Mouse (Mus musculus) v-Abl transformed pro-B cells (cell line): ENCODE data around the gene Wnt9b.

ENCODE experiments used
- in situ Hi-C, 2 experiments: fragments of 400-800 bp; cut with MboI; formaldehyde crosslinking; loops; one replicate each; pipeline ENCODE4 v1.15.1; 2025; ENCODE audit not compliant: unreplicated experiment in 2 of 2

Gene Wnt9b

DNA sequence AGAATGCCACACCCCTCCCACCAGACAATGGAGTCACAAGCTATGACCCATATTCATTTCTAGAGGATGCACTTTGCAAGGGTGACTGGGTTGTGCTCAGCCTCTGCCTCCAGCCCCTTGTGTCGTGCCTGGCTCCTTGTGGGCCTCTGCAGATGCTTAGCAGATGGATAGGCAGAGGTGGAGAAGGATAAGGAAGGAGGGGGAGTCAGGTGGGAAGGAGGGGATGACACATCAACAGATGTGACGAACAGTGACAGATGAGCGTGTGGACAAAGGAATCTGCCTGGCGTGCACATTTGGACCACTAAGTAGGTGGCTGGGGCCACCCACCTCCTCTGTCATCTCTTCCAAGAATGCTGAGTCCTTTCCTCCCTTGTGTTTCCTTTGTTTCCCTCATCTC, 16.6 kb downstream of the Wnt9b start:
- in situ Hi-C loops = no loop called here

DNA sequence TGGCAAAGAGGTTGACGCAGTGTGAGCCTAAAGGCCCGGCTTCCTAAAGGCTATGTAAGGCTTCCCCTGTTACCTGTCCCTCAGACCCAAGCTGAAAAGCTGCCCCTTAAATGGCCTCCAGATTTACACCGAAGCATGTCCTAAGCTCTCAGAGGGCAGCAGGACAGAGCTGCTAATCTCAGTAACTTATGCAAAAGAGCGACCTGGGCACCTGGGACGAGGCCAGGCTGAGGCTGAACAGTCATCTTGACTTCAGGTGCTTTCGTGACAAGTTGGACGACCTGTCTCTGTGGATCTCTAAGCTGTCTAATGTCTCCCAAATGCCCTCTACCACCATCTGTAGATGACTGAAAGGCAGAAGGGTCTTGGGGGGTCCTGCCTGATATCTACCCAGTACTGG, 17.3 kb downstream of the Wnt9b start:
- in situ Hi-C loops = no loop called here

DNA sequence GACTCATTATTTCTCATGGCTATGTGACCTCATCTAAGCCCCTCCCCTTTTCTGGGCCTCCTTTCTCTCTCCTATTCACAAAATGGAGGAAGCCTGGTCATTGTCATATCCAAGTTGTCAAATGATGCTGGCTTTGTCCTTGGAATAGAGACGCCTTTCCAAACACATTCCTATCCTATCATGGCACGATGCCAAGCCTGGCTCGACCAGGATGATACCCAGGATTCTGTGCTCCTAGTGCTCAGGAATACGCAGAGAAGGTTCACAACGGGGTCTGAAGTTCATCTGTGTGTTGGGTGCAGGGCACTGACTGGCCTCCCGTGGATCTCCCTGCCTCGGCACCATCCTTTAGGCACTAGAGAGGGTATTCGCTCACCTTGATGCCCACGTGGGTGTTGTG, 18.0 kb downstream of the Wnt9b start:
- in situ Hi-C loops = no loop called here

DNA sequence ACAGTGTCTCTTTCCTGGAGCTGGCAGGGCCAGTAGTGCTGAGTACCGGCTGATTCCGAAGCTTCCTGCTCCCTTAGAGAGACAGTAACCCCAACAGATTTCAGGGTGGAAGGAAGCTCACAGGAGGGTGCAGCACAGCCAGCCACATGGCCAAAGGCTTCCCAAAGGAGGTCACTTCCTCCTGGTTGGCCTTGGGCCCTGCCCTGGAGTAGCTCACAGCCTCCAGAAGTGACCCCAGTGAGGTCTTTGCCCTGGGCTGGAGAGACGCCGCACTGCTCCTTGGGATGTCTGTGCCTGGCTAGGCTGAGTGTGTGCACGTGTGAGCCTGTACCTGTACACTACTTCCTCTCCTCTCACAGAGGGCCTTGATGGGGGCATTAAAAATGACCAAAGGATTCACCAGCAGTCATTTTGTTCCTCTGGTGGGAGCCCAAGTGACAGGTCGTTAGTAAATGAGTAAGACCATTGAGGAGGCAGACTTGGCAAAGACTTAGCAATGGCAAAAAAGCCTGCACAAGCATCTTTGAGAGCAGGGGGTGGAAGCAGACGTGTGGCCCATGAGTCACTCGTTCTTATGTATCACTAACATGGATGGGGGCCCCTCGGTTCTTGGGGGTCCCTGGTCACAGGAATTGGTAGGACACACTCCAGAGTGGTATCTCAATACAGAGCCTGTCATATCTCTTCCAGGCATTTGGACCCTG, 20.2 kb downstream of the Wnt9b start:
- in situ Hi-C loops = no loop called here

DNA sequence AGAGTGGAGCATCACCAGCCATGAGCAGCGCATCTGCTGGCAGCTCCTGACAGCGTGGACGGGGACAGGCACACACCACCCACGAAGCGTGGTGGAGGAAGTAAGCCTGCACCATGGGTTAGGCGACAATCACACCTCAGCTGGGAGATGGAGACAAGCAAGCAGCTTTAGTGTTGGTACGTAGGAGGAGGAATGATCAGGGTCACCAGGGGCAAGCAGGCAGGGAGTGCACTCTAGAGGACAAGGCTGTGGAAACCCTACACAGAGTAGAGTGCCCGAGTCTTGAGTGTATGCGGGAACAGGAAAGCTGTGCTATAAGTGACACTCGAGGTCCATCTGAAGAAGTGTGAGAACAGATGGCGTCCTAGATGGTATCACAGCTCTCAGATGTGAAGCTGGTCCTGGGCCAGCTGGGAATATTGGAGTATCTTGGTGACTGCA, 25.3 kb downstream of the Wnt9b start:
- in situ Hi-C loops = no loop called here

DNA sequence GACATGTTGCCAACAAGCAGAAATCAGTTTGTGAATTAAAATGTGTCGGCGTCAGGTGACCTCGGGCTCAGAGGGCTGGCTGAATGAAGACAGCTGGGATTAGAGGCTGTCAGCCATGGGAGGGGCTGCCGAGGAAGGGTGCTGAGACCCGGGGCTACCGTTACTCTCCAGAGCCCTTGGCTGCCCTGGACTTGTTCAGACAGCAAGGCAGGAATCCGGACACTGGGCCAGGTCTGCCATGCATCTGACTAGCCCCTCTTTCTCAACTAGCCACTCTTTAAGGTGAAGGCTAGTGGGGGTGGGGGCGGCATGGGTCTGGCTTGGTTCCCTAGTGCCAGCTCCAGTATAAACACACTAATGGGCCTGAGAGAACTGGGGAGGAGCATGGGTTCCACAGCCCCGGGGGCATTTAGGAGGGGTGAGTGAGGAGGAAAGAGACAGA, 27.6 kb downstream of the Wnt9b start:
- in situ Hi-C loops = no loop called here

DNA sequence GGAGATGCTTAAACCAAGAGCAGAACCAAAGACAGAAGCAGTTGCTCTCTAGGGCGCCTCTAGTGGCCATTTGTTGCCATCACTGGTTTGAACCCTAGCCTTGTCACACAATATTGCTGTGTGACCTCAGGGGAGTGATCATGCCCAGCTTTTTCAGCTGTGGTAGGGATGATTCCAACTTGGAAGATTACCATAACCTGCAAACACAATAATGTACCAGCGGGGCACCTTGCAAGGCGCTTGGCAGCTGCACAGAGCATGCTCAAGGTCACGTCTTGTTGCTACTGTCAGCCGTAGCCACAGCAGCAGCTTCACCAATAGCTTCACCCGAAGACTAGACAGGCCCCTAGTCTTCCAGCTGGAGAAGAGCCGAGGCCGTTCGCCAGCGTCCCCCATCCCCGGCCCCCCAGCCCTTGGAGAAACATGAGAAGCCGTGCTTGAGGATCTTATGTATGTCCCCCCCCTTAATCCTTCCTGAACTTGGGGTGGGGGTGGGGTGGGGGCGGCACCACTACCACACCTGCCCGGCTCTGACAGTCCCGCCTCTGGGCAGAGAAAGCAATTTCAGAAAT, 28.1 kb downstream of the Wnt9b start:
- in situ Hi-C loops = no loop called here

DNA sequence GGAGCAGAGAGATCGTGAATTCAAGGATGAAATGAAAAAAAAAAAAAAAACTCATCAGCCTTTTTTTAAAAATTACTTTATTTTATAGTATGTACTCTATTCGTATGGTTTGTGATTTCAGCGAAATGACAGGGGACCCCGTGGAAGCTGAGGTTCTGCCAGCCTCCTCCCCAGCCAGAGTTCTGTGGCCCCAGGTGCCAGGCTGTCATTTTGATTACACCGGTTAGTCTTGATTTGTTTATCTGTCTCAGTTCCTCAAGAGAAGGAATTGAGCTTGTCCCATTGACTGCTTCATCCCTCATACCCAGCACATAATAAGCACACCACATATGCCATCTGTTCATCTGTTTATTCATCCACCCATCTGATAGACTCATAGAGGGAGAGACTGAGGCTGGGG, 30.2 kb downstream of the Wnt9b start:
- in situ Hi-C loops = no loop called here

DNA sequence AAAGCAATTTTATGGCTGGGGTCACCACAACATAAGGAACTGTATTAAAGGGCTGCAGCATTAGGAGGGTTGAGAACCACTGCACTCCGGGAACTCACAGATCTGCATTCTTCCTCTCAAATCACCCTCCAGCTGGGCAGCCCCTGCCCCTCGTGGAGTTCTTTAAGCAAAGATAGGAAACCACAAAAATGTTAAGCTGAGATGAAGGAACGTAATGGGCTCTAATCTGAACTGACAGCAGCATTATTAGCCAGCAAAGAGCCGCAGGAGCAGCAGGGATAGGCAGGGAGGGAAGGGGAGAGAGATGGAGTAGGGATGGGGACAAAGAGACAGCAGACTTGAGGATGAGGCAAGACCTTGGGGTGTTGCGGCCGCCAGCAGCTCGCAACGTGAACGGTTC, 32.6 kb downstream of the Wnt9b start:
- in situ Hi-C loops = no loop called here

DNA sequence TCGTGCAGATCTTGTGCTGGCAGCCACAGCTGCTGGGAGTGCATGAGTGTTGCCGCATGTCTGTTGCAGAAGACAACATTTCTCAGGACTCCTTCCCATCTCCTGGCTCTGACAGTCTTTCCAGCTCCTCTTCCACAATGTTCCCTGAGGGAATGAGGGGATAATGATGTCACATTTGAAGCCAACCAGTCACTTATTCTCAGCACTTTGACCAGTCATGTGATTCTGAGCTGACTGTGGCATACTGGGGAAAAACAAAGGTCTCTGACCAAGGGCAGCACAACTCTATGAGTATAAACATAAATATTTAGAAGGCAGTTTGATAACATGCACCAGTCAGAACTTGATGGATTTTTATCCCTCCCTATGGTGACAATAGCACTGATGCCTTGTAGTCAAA, 35.5 kb downstream of the Wnt9b start:
- in situ Hi-C loops = no loop called here

DNA sequence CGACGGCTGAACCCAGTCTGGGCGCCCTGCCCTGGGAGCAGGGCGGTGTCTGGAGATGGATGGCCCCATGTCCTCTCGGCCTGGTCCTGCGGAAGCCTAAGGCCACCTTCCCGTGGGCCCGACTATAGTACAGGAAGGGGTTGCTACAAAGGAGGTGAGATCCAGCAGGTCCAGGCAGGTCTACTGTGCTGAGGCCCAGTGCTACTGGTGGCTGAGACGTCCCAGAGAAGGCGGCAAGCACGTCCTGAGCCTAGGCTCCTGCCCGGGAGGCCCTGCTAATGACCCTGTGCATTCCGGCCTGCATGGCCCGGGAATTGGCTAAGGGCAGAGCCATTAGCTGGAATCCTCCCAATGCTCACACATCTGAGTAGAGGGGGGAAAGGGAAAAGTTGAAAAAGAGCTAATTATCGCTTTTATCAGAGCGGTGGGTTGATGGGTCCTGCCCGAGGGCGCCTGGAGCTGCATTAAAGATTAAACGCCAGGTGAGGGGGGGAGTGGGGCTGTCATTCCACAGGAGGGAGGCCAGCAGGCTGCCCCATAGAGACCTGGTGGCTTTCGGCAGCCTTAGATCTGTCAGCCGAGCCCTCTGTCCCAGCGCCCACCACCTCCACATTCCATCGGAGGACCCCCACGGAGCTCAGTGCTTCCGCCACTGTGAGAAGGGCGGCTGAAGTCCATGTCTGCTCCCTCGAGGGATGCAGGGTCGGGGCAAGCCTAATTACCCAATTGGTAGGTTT, 37.6 kb downstream of the Wnt9b start:
- in situ Hi-C loops = no loop called here

DNA sequence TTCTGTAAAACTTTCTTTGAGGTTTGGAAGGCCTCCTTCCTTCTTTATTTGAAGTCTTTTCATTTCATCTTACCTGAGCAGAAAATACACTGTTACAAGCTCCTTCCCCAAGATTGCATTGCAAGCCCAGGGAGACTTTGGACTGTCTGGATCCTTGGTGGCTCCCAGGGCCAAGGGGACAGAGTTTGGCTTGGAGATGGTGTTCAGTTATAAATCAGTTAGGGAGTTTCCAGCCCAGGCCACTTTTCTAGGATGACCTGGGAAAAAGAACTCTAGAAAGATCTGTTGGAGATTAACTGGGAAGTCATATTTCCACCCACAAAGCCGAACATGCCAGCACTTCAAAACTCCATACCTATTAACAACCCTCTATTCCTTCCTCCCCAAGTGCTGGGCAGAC, 39.6 kb downstream of the Wnt9b start:
- in situ Hi-C loops = no loop called here

DNA sequence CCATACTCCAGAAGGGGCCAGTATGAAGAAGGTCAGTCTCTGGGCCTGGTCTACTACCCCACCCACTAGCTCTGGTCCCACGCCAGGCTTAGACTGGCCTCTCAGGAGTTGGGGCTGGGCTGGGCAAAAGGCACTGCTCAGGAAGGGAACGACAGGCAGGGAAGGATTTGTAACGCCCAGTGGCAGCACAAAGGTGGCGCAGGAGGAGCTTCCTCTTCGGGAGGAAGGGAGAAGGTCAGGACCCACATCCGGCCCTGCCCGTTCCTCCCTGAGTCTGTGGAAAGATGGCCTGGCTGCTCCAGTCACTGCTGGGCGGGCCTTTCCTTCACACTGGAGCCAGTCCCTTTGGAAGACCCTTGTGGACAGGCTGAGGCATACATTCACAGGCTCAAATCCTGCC, 42.6 kb downstream of the Wnt9b start:
- in situ Hi-C loops = no loop called here

DNA sequence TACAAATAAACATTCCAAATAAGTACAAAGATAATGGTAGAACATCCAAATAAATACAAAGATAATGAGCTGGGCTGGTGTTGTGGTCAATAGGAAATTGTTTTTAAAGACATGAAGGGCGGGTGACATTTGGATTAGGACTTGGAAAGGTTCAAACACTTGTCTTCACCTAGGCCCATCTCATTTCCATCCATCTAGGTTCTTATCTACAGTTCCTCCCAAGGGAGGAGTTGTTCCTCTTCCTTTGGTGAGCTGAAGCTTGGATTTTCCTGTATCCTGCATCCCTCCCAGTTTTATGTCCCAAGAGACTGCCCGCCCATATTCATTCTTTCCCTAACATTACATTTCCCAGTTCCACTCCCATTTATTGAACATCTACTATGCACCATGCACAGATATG, 51.4 kb downstream of the Wnt9b start:
- in situ Hi-C loops = loop anchor here in 1 of 2 experiments (25.0 kb wide), 1 partner anchor 586 kb away; the partner anchor contains the start of genes Acbd4, Hexim1 and Plcd3

DNA sequence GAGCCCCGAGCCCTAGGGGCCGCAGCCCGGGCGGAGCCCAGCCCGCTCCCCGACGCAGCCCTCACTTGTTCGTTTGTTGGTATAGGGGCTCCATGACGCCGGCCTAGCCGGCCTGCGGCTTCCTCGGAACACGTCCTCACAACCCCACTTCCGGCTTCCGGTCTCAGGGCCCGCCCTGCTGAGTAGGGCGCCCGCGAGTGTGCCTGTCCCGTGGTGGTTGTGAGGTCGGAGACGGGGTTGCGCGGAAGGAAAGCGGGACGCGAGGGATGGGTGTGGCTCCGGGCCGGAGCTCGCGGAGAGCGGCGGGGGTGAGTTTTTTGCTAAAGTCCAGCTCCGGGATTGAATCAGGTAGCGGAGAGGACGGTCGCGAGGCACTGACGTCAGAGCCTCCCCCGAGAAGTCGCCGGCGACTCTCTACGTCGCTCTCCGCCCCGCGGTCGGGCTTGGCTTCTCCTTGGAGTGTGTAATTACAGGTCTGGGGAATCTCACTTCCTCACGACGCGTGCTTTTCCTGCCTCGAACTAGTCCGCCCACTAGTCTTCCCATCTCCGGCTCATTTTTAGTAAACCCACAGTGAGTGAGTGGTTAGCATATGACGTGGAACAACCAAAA, 52.0 kb downstream of the Wnt9b start, which contains the start of gene Gosr2:
Gosr2 (minus strand) TSS at position 334 of the 612 bp plus-strand sequence.
- in situ Hi-C loops = loop anchor here in 1 of 2 experiments (25.0 kb wide), 1 partner anchor 585 kb away; the partner anchor contains the start of genes Acbd4, Hexim1 and Plcd3

DNA sequence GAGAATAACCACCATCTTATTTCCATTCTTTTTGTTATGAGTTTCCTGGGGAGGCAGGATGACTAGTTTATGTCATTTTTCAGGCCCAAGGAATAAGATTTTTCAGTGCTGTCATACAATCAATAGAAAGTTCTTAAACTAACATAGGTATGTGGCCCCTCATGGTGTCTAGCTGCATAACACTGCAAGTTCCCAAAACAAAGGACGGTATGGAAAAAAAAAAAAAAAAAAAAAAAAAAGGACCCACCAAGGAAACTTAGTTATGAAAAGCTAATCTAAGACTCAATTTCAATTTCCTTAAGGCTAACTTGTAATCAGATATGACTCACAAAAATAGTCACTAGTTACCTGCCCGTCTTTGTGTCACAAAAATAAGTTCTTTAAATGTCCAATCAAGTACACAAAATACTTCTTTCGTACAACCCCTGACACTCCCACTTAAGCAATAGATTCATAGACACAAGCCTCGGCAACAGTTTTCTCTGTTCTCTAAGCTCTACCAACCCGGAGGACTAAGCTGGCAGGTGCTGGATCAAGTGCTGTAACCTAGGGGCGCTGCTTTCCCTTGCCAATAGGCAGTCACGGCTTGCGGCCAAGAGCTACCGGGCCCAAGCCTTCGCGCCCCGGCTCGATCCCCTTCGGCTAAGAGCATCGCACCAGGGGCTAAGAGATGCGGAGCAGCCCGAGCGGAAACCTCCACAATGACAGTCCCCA, 52.6 kb downstream of the Wnt9b start:
- in situ Hi-C loops = loop anchor here in 1 of 2 experiments (25.0 kb wide), 1 partner anchor 585 kb away; the partner anchor contains the start of genes Acbd4, Hexim1 and Plcd3

DNA sequence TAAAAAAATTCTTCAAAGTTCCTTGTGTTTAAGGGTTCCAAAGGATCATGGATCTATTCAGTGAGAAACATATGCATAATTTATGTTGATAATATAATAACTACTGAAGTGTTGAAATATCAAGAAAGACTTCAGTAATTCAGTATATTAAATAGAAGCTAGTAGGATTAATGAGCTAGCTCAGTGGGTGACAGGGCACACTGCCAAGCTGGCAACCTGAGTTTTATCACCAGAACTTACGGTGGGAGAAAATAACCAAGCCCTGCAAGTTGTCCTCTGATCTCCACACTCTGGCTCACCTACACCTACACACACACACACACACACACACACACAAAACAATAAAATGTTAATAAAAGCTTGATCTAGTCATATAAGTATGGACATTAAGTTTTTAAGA, 56.4 kb downstream of the Wnt9b start:
- in situ Hi-C loops = loop anchor here in 1 of 2 experiments (25.0 kb wide), 1 partner anchor 581 kb away; the partner anchor contains the start of genes Acbd4, Hexim1 and Plcd3

DNA sequence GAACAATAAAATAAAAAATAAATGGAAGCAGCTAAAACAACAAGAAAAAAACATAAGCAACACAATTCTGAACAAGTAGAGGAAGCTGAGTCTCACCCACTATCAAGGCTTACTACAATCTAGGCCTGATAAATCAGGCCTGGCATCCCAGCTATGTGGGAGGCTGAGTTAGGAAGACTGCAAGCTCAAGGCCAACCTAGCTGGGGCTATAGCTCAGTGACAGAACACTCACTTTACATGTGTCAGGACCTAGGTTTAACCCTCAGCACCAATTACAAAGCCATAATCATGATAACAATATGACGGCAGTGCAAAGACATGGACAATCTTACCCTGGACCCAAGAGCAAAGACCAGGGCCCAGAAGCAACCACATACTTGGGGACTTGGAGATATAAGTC, 58.6 kb downstream of the Wnt9b start:
- in situ Hi-C loops = loop anchor here in 1 of 2 experiments (25.0 kb wide), 1 partner anchor 579 kb away; the partner anchor contains the start of genes Acbd4, Hexim1 and Plcd3

DNA sequence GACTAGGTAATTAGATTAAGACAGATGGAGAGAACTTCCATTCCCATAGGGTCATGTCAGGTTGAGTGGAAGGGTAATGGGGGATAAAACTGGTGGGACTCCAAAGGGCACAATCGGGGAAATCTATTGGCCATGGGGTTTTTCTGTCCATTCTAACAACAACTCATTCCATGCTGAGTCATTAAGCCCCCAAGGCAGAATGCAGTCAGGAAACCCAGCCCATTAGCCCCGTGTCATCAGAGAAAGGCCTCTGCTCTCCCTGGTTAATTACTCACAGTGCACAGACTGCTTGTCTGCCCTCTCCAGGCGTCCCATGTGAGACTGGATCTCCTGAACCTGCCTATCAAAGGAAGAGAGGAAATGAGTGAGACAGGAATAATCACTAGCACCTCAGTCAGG, 60.6 kb downstream of the Wnt9b start:
- in situ Hi-C loops = loop anchor here in 1 of 2 experiments (25.0 kb wide), 1 partner anchor 577 kb away; the partner anchor contains the start of genes Acbd4, Hexim1 and Plcd3
